Mouse (Mus musculus) left cerebral cortex, postnatal 4 days (tissue): ENCODE results near the gene Sfn. TPM values are rescaled to one million over a fixed set of nuclear protein-coding genes. Genes with fewer than 3 reads are reported as not detected.

ENCODE experiments used
- DNase-seq: peaks from one replicate; pipeline ENCODE4 v3.0.0-alpha.2; 2022
- intact Hi-C: fragments of 180-260 bp; cut with DNase I; formaldehyde crosslinking; loops from one replicate; pipeline ENCODE4 v1.15.1; 2025
- total RNA-seq, 2 experiments: library from RNA; stranded (reverse); gene quantifications; 2 replicates each; pipeline ENCODE4 v1.2.3; 2021

Sfn gene
- total RNA-seq, 2 experiments from 2014 or later: 1.9 to 2.2 TPM

GRCm38 (mm10) chr4:133622161-133622695, 20.3 kb upstream of the Sfn start:
- intact Hi-C loops: no loop called here
- DNase-seq: no peak

- no peak for DNase-seq
- intact Hi-C loops: no loop called here
These were observed 18.7 kb upstream of the Sfn start for GRCm38 (mm10) chr4:133620668-133621067.

GRCm38 (mm10) chr4:133619473-133620136, 17.6 kb upstream of the Sfn start:
- intact Hi-C loops: no loop called here
- no peak for DNase-seq

GRCm38 (mm10) chr4:133617936-133618335, 16.0 kb upstream of the Sfn start:
- peak; percentile 47 for DNase-seq
- intact Hi-C loops: no loop called here

- intact Hi-C loops: no loop called here
- DNase-seq: no peak
These were observed 13.4 kb upstream of the Sfn start for GRCm38 (mm10) chr4:133615416-133615815.

- DNase-seq: peak; percentile 36
- intact Hi-C loops: no loop called here
These were observed 12.3 kb upstream of the Sfn start for GRCm38 (mm10) chr4:133614274-133614761.

GRCm38 (mm10) chr4:133613867-133614266, 11.9 kb upstream of the Sfn start:
- no peak for DNase-seq
- intact Hi-C loops: no loop called here

- intact Hi-C loops: no loop called here
These were observed 11.1 kb upstream of the Sfn start for GRCm38 (mm10) chr4:133613026-133613425.

GRCm38 (mm10) chr4:133612416-133612815, 10.4 kb upstream of the Sfn start:
- intact Hi-C loops: no loop called here
- no peak for DNase-seq

More at GRCm38 (mm10) chr4:133613026-133613425, 11.1 kb upstream of the Sfn start:
- no peak for DNase-seq

- intact Hi-C loops: no loop called here
- DNase-seq: no peak
These were observed 9.8 kb upstream of the Sfn start for GRCm38 (mm10) chr4:133611815-133612214.

GRCm38 (mm10) chr4:133609719-133610118, 7.8 kb upstream of the Sfn start:
- peak; percentile 80 for DNase-seq
- intact Hi-C loops: no loop called here

- no peak for DNase-seq
- intact Hi-C loops: no loop called here
These were observed 5.3 kb upstream of the Sfn start for GRCm38 (mm10) chr4:133607284-133607683.

GRCm38 (mm10) chr4:133605330-133605729, 3.4 kb upstream of the Sfn start:
- no peak for DNase-seq
- intact Hi-C loops: no loop called here

- no peak for DNase-seq
- intact Hi-C loops: no loop called here
These were observed 2.9 kb upstream of the Sfn start for GRCm38 (mm10) chr4:133604856-133605255.

- no peak for DNase-seq
- intact Hi-C loops: no loop called here
These were observed 2.2 kb upstream of the Sfn start for GRCm38 (mm10) chr4:133604175-133604574.

- no peak for DNase-seq
- intact Hi-C loops: no loop called here
These were observed 1.1 kb upstream of the Sfn start for GRCm38 (mm10) chr4:133603056-133603455.

- no peak for DNase-seq
- intact Hi-C loops: no loop called here
These were observed 1.7 kb downstream of the Sfn start for GRCm38 (mm10) chr4:133600306-133600705.

- intact Hi-C loops: no loop called here
- DNase-seq: peak; percentile 73
These were observed 2.3 kb downstream of the Sfn start for GRCm38 (mm10) chr4:133599571-133600073.

- intact Hi-C loops: no loop called here
- no peak for DNase-seq
These were observed 2.9 kb downstream of the Sfn start for GRCm38 (mm10) chr4:133599116-133599515.

GRCm38 (mm10) chr4:133598616-133599015, 3.4 kb downstream of the Sfn start:
- intact Hi-C loops: no loop called here

GRCm38 (mm10) chr4:133596084-133596483, 5.9 kb downstream of the Sfn start:
- intact Hi-C loops: no loop called here

More at GRCm38 (mm10) chr4:133598616-133599015, 3.4 kb downstream of the Sfn start:
- DNase-seq: no peak

GRCm38 (mm10) chr4:133595538-133595937, 6.4 kb downstream of the Sfn start:
- DNase-seq: no peak
- intact Hi-C loops: no loop called here

More at GRCm38 (mm10) chr4:133596084-133596483, 5.9 kb downstream of the Sfn start:
- no peak for DNase-seq
